Mouse (Mus musculus): ENCODE measurements around the gene Rmi1.
"Not testable (repeated sequence)": the region's sequence is repeated elsewhere in the genome, so short reads cannot be mapped to it uniquely, and the experiment has no call there.

The Rmi1 gene

DNA sequence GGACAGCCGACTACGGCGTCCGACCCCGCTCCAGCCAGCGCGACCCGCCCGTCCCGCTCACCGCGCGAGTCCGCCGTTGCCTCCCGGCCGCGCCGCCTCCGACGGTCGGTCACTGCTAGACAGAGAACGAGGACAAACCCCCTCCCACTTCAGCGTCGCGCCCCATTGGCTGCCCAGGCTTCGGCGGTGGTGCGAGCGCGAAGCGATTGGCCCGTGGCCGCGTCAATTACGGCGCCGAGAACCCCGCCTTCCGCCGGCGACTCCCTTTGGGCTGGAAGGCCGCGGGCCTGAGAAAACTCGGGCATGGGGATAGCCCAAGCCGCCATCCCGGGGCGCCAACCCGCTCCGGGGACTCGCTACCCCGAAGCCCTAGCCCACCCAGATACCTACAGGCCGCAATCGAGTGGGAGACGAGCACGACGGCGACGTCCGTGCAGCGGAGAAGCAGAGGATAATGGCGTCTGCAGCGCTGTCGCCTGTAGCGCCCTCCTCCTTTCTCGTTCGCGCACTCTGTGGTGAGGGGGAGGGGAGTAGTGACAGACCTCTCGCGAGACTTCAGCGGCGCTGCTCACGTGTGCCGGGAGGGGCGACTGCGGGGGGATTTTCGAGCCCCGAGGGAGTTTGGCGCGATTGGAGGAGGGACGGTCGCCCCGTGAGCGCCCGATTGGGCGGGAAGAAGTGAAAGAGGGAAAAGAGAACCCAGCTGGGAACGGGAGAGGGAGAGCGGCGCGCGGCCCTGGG lies at the start of gene Rmi1:
Gene Rmi1, plus strand, starts transcription at position 246 of the 741 bp plus-strand sequence.
- DNase-seq (ENCODE audit: low read depth in 2 of 2, low spot score in 2 of 2): peak; percentile 99

DNA sequence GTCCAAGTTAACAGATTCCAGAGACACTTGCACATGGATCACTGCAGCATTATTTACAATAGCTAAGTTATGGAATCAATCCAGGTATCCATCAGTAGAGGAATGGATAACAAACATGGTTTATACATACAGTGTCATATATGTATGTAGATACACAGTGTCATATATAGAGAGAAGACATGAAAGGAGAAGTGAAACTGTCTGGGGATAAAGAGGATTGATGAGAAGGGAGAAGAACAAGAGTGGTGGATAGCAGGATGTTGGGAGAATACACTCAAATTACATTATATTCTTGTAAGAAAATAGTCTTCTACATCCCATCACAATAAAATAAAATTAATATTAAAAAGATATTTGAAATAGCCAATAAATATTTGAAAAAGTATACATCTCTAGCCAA lies 49.1 kb upstream of the Rmi1 start:
- no peak for DNase-seq (ENCODE audit: low read depth in 2 of 2, low spot score in 2 of 2)

DNA sequence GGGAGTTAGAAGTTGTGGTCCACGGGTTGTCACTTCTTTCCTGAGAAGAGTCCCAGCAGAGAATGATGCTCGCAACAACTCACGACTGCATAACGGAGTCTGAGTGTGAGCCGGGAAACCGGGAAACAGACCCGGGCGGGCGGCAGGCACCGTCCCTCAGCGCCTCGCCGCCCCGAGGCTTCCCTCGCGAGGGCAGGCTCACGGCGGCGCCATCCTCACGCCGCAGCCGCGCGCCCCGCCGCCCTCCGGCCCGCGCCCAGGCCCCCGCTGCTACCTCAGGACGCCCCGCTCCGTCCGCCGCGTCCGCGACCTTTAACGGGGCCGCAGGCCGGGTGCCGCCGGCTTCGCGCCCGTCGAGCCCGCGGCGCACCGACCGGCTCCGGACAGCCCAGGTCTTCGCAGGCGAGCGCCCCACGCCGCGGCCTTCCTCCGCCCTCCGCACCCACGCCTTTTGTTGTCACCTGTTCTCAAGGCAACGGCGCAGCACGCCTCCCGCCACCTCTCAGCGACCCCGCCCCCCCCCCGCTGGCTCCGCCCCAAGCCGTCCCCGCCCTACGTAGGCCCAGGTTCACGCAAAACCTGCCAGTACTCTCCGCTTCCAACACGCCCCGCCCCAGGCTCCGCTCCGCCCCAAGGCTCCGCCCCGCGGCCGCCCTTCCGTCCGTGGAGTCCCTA lies 43.3 kb upstream of the Rmi1 start, which contains the start of gene Kif27:
Gene Kif27, minus strand, starts transcription at position 494 of the 675 bp plus-strand sequence.
- peak; percentile 72 to 84 for DNase-seq (ENCODE audit: low read depth in 2 of 2, low spot score in 2 of 2)

DNA sequence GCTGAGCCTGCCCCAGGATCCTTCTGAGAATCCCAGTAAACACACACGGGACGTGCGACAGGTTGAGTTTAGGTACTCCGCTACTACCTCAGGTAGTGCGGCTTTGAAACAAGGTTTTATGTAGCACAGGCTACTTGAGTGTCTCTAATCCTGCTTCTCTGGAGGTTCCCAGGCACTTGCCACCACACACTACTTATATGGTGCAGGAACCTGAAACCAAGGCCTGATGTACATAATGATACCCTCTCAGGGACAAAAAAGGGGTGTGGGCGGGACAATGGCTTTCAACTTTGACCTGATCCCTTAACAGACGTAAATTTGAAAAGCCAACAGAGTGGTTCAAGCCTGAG lies 42.8 kb upstream of the Rmi1 start:
- DNase-seq (ENCODE audit: low read depth in 2 of 2, low spot score in 2 of 2): no peak

DNA sequence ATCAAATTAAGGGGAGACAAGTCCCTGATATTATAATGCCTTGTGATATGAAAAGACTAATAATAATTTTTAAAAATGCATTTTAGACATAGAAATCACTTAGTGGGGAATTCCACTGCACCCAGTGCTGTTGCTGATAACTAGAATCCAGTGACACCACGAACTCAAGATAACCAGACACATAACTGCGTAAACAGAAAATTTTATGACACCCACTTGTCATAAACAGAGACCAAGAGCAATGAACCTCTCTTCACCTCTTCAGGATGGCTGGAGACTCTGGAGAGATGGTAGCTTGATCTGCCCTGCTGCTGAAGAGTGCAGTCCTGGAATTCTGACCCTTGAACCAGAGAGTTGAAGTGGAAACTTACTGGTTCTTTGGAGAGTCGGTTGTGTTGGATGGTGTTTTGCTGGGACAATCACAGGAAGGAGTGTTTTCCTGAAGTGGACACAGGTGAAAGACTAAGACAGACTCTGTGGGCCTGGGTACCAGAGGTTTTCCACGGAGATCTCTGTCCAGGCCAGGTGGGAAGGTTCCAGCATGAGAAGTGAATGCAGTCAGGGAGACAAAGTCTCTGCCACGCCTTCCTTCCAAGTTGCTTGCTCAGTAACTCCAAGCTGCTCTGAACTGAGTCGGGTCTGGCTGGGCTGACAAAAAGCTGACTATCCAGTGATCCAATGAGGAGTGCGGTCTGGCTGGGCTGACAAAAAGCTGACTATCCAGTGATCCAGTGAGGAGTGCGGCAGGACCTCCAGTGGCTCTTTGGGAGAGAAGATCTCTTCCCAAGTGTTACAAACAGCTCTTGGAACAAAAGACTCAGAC lies 37.5 kb upstream of the Rmi1 start:
- no peak for DNase-seq (ENCODE audit: low read depth in 2 of 2, low spot score in 2 of 2)

DNA sequence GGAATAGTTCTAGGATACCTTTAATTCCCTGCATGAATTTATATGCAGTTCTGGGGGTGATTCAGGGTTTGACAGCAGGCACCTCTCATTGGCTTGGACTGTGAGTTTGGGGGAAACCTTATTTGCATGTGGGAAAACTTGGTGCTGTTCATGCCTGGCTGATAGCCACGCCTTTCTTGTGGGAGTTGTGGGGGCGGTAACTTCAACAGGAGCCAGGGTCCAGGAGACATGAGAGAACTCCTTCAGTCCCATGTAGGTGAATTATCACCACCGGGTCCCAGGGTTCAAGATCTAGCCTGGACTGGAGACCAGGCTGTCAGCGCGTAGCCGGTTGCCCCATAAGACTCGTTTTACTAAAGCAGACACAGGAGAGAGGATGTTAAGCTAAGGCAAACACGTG lies 36.9 kb upstream of the Rmi1 start:
- DNase-seq (ENCODE audit: low read depth in 2 of 2, low spot score in 2 of 2): not testable (repeated sequence)

DNA sequence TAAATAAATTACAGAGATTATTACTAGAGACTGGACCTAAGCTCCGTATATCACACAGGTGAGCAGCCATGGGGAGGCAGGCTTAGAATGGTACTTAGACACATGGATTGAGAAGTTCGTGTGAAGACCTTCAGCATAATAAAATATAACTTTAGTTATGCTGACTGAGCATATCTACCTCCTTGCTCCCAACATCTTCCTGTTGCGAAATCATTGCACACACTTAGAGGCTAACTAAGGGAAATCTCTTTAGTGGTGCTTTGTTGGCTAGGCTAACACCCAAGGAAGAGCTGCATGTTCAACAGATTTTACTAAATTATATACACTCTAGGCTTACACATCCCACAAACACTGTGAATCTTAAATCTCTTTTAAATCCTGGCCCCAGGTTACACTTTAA lies 35.7 kb upstream of the Rmi1 start:
- DNase-seq (ENCODE audit: low read depth in 2 of 2, low spot score in 2 of 2): no peak

DNA sequence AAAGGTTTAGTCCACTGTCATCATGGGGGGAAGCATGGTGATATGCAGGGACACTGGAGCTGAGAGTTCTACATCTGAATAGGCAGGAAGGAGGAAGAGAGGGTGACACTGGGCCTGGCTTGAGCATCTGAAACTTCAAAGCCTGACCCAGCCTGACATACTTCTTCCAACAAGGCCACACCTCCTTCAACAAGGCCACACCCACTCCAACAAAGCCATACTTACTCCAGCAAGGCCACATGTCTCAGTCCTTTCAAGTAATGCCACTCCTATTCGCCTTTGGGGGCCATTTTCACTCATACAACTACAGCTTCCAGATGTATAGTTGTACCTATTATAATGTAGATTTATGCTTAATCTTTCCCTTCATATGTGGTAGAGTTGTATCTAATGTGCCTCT lies 34.4 kb upstream of the Rmi1 start:
- no peak for DNase-seq (ENCODE audit: low read depth in 2 of 2, low spot score in 2 of 2)

DNA sequence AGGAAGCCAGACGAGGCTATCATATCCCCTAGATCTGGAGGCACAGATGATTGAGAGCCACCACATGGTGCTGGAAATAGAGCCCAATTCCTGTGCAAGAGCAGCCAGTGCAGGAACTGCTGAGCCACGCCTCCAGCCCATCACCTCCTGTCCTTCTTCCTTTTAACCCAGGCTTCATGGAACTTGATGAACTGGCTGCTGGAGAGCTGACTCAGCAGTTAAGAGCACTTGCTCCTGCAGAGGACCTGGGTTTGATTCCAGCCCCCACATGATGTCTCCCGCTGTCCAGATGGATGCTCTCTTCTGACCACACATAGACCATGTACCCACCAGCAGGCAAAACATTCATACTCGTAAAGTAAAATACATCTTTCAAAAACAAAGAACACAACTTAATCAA lies 33.2 kb upstream of the Rmi1 start:
- DNase-seq (ENCODE audit: low read depth in 2 of 2, low spot score in 2 of 2): no peak

DNA sequence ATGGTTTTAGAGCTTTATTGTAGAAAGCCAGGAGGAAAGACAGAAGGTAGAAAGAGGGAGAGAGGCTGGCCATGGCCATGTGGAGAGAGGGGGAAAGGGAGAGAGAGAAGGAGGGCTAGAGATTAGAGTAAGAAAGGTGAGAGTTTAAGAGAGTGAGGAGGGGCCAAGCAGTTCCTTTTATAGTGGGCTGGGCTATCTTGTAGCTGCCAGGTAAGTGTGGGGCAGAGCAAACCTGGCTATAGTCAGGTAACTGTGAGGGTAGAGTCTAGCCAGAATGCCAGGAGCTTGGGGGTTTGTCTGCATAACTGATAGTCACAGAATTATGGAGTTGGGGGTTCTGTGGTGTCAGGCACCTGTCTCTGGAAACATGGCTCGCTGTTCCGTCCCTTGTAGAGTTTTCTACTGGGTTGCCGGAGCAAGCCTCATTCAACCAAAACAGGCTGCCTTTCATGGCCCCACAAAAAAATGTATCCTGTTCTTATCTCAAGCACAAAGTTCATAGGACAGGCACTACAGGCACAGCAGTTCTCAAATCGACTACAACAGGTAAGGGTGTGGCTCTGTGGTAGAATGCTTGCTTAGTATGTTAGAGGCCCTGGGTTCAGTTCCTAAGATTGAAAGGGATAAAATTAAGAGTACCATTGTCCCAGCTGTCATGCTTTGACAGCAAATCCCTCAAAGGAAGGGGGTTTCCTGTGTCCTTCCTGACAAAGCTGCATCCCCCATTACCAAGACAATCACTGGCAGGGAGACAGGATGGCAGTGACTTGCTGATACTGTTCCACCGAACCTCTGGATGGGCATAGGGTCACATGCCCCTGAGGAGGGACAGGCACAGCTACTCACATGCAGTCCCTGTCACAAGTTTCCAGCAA lies 29.5 kb upstream of the Rmi1 start:
- no peak for DNase-seq (ENCODE audit: low read depth in 2 of 2, low spot score in 2 of 2)

DNA sequence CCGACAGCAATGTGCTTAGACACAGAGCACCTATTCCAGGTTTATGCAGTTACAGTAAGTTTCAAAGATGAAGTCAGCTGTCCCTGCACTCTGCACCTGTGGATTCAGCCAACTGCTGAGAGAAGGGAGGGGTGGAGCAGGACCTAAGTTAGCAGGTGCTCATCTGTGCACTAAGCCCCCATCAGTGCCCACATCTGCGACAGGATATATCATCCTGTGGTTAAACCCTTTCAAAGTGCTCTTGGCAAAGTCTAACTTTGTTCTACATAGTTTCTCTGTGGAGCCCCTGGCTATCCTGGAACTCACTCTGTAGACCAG lies 28.9 kb upstream of the Rmi1 start:
- no peak for DNase-seq (ENCODE audit: low read depth in 2 of 2, low spot score in 2 of 2)

DNA sequence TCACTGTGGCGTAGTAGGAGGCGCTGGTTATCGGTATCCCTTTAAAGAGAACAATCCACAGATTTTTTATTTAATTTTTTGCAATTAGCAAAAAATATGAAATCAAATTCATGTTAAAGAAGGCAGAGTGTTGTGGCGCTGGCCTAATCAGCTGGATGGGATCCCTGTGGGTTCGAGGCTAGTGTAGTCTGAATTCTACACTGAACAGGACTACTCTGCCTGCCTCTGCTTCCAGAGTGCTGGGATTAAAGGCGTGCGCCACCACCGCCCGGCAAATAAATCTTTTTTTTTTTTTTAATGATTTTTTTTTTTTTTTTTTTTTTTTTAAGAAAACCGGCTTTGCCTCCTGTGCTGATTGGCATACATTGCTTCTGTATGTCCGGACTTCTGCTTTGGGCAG lies 17.7 kb upstream of the Rmi1 start:
- no peak for DNase-seq (ENCODE audit: low read depth in 2 of 2, low spot score in 2 of 2)

DNA sequence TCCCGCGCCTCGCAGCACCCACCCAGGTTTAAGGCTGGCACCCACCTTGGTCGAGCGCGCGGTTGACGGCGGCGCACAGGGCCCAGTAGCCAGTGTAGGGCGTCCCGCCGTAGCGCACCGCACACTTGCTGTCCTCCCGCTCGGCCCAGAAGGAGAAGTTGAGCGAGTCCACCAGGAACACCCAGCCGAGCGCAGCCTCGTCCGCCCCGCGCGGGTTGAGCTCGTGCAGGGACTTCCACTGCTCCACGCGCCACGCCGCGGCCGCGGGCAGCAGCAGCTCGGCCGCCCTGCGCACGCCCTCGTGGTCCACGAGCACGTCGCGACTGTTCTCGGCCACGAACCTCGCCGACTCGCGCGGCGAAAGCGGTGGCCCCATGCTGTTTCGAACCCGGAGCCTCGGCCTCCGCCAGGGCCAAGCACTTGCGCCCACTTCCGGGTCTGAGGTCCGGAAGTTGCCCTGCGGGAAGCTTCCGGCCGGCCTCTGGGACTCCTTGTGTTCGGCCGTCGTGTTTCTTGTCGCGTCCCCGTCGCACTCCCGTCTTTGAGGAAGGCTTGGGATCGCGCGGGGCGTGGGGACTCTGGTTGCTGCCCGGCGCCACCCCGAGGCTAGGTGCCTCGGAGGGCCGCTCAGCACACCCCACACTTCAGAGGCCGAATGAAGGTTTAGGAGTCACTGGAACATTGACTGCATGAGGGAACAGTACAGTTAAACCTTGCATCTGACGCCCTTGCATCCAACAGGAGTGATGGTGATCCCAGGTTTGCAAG lies 17.1 kb upstream of the Rmi1 start, which contains the start of gene 2210016F16Rik:
Gene 2210016F16Rik, minus strand, starts transcription at position 447 of the 768 bp plus-strand sequence.
- peak; percentile 25 to 40 for DNase-seq (ENCODE audit: low read depth in 2 of 2, low spot score in 2 of 2)

DNA sequence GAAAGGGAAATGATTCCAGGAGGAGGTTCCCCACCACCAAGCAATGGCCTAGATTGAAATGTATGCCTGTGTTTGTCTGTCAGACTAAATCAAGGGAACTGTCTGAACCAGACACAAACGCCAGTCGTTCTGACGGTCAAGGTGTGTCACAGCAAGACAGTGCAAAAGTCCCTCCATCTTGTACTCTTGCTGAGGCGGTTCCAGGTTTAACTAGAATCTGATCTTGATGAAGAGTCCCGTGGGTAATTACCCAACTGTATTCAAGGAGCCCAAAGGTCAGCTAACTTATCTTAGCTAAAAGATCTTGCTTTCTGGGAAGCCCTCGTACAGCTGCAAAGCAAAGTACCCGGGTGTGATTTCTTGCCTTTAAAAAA lies 16.5 kb upstream of the Rmi1 start:
- no peak for DNase-seq (ENCODE audit: low read depth in 2 of 2, low spot score in 2 of 2)

DNA sequence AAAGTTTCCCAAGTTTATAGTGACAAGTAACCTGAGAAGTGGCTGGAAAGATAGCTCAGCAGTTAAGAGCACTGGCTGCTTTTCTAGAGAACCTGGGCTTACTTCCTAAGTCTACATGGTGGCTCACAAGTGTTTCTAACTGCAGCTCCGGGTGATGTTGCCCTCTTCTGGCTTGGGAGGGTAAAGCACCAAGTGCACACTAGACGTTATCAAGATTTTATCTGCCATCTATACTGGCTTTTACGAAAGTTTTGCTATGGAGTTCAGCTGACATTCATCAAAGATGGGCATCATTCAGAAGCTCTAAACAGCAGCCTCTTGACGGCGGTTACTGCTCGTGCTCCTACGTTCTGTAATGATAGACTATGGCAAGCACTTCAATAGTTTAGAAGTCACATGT lies 14.1 kb upstream of the Rmi1 start:
- DNase-seq (ENCODE audit: low read depth in 2 of 2, low spot score in 2 of 2): peak; percentile 66 to 84

DNA sequence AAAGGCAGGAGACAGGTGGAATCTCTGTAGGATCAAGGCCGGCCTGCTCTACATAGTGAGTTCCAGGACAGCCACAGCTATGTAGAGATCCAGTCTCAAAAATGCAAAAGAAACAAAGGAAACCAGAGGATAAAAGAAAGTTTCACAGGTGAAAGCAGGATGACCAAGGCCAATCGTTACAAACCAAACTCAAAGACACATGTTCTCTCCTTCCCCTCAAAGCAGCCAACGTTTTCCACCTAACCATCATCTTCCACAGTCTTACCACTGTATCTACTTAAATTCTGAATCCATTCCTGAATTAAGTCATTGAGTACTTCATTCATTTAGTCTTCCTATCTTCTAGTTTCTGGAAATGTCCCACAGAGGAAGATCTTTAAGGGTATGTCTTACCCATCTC lies 13.7 kb upstream of the Rmi1 start:
- no peak for DNase-seq (ENCODE audit: low read depth in 2 of 2, low spot score in 2 of 2)

DNA sequence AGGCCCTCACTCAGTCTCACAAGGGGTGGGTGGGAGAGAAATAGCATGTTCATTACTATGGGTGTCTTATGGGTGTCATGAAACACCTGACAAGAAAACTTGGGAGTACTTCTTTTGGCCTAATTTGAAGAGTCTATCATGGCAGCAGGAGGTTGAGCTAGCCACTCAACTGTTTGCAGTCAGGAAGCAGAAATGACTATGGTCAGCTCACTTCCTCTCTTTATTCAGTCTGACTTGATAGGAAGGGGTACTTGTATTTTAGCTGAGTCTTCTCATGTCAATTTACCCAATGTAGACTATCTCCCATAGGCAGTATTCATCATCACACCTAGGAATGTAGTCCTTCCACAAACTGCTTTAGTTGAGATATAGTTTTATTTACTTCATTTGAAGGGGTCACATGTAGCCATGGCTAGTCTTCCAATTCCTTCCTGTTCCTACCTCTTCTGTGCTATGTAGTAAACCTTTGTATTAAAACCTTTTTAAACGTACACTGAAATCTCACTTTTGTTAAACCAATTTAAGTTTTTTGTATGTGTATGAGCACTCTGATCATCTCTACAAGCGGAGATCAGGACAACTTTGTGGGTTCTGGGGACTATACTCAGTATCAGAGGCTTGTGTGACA lies 12.6 kb upstream of the Rmi1 start:
- DNase-seq (ENCODE audit: low read depth in 2 of 2, low spot score in 2 of 2): no peak

DNA sequence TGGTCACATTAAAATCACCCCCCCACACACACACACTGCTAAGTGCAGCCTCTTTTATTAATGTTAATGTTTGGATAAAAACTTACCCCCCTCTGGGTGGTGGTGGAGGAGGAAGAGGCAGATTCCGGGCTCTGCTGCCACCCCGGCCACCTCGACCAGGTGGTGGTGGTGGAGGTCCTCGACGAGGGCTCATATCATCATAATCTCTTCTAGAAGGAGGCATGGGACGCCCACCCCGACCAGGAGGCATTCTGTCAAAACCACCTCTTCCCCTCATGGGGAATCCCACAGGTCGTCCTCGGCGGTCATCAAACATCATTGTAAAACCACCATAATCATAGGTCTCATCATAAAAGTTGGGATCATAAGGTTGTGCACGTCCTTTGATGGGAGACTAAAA lies 7.7 kb upstream of the Rmi1 start:
- not testable (repeated sequence) for DNase-seq (ENCODE audit: low read depth in 2 of 2, low spot score in 2 of 2)

DNA sequence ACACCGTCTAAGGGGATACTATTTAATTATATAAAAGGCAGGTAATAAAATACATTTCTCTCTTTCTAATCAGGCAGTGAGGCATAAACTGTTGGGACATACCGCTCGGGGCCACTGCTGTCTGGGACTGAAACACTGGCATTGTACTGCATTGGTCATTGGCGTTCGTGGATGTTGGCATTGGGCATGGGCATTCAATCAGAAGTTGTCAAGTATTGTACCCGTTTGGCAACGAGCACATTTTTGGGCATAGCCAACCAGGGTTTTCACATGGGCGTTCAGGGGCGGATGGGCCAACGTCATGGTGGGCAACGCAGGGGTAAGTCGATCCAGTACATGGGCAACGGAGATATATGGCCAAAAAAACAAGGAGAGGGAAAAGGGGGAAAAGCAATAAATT lies 4.4 kb upstream of the Rmi1 start:
- DNase-seq (ENCODE audit: low read depth in 2 of 2, low spot score in 2 of 2): no peak

DNA sequence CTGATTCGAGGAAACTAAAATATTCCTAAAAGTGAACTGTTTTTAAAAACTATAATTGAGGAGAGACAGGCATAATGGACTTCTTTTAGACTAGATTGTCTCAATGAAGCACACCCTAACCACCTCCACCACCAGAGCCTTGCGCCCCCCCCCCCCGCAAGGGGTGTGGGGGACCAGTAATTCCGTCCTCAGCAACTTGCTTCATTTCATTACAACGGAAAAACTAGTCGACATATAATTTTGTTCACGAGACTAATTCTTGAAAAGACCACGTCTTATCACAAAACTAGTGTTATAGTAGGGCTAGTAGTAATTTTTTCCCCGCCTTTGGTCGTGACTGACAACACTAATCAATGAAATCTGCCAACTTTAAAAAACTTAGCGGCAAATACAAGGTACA lies 1.5 kb upstream of the Rmi1 start:
- no peak for DNase-seq (ENCODE audit: low read depth in 2 of 2, low spot score in 2 of 2)
